Mouse (Mus musculus) thymus, postnatal 14 days (tissue): ENCODE measurements around the gene Tcte1.

Source experiments
- DNase-seq: peaks from one replicate; pipeline ENCODE4 v3.0.0; 2021

Tcte1 gene

GRCm38 (mm10) chr17:45566360-45567161, 43.3 kb downstream of the Tcte1 start:
- DNase-seq, result no peak

- DNase-seq, result no peak
Measured at GRCm38 (mm10) chr17:45567162-45567601, 43.9 kb downstream of the Tcte1 start.

GRCm38 (mm10) chr17:45568990-45569389, 45.8 kb downstream of the Tcte1 start:
- no peak for DNase-seq

GRCm38 (mm10) chr17:45569999-45570398, 46.8 kb downstream of the Tcte1 start:
- DNase-seq, result no peak

GRCm38 (mm10) chr17:45572103-45573086, 49.2 kb downstream of the Tcte1 start:
- peak; percentile 81 for DNase-seq

- DNase-seq, result peak; percentile 100
Measured at GRCm38 (mm10) chr17:45573087-45573779, 50.0 kb downstream of the Tcte1 start, which contains the start of gene Hsp90ab1. Gene Hsp90ab1 (minus strand): TSS chr17:45573271.

GRCm38 (mm10) chr17:45573780-45574123, 50.5 kb downstream of the Tcte1 start:
- DNase-seq, result peak; percentile 99

GRCm38 (mm10) chr17:45574129-45574761, 51.0 kb downstream of the Tcte1 start:
- peak; percentile 84 for DNase-seq

- no peak for DNase-seq
Measured at GRCm38 (mm10) chr17:45575123-45575897, 52.1 kb downstream of the Tcte1 start.

GRCm38 (mm10) chr17:45578242-45578641, 55.0 kb downstream of the Tcte1 start:
- no peak for DNase-seq

GRCm38 (mm10) chr17:45578843-45579242, 55.6 kb downstream of the Tcte1 start:
- peak; percentile 59 for DNase-seq

- no peak for DNase-seq
Measured at GRCm38 (mm10) chr17:45579554-45579953, 56.3 kb downstream of the Tcte1 start.

GRCm38 (mm10) chr17:45580958-45581477, 57.8 kb downstream of the Tcte1 start:
- DNase-seq, result no peak

- DNase-seq, result peak; percentile 80
Measured at GRCm38 (mm10) chr17:45581567-45581983, 58.3 kb downstream of the Tcte1 start.

GRCm38 (mm10) chr17:45582188-45582587, 59.0 kb downstream of the Tcte1 start:
- no peak for DNase-seq

GRCm38 (mm10) chr17:45582715-45583355, 59.6 kb downstream of the Tcte1 start:
- DNase-seq, result peak; percentile 55

- peak; percentile 38 for DNase-seq
Measured at GRCm38 (mm10) chr17:45584096-45584896, 61.1 kb downstream of the Tcte1 start.

- peak; percentile 85 for DNase-seq
Measured at GRCm38 (mm10) chr17:45584939-45585678, 61.9 kb downstream of the Tcte1 start.
